Mouse (Mus musculus) testis, adult 2 months (tissue): Measurements from ENCODE around the gene Map3k20. TPM values are rescaled to one million over a fixed set of nuclear protein-coding genes. Genes with fewer than 3 reads are reported as not detected.

ENCODE experiments used
- H3K27ac ChIP-seq: fragments of 200-500 bp; 2 replicates; pipeline ENCODE4 v1.5.1; 2012; ENCODE audit warnings: low read depth, low read length; ENCODE audit not compliant: control insufficient read depth, insufficient read depth
- H3K27me3 ChIP-seq: fragments of 200-500 bp; 2 replicates; pipeline ENCODE4 v1.6.1; 2012; ENCODE audit warnings: mild to moderate bottlenecking, low read length, moderate library complexity; ENCODE audit not compliant: control insufficient read depth, insufficient read depth
- H3K36me3 ChIP-seq: fragments of 200-500 bp; 2 replicates; pipeline ENCODE4 v1.6.1; 2012; ENCODE audit warnings: mild to moderate bottlenecking, low read length; ENCODE audit not compliant: control insufficient read depth, insufficient read depth
- H3K4me1 ChIP-seq: fragments of 200-500 bp; 2 replicates; pipeline ENCODE4 v1.6.1; 2012; ENCODE audit warnings: low read length; ENCODE audit not compliant: control insufficient read depth, insufficient read depth
- H3K4me3 ChIP-seq: fragments of 200-500 bp; 2 replicates; pipeline ENCODE4 v1.5.1; 2012; ENCODE audit warnings: low read depth, mild to moderate bottlenecking, low read length, moderate library complexity, mixed read lengths; ENCODE audit not compliant: control insufficient read depth
- CTCF ChIP-seq: fragments of 200-500 bp; IDR thresholded peaks from 2 replicates; pipeline ENCODE4 v1.5.1; 2012; ENCODE audit warnings: low read depth, mild to moderate bottlenecking, inconsistent platforms, low read length, moderate library complexity; ENCODE audit not compliant: control insufficient read depth, insufficient read depth, insufficient replicate concordance
- POLR2A ChIP-seq: fragments of 200-500 bp; IDR thresholded peaks from 2 replicates; pipeline ENCODE4 v1.6.1; 2012; ENCODE audit warnings: low read depth, mild to moderate bottlenecking, inconsistent platforms, low read length, moderate library complexity; ENCODE audit not compliant: control insufficient read depth
- polyA plus RNA-seq: library from polyadenylated mRNA; depleted of rRNA; stranded (reverse); fragments of >200 nt; gene quantifications from 2 replicates; pipeline ENCODE4 v1.2.3, GENCODE M21; 2012

The Map3k20 gene
- polyA plus RNA-seq, 1 experiment, result 2.8 TPM

DNA sequence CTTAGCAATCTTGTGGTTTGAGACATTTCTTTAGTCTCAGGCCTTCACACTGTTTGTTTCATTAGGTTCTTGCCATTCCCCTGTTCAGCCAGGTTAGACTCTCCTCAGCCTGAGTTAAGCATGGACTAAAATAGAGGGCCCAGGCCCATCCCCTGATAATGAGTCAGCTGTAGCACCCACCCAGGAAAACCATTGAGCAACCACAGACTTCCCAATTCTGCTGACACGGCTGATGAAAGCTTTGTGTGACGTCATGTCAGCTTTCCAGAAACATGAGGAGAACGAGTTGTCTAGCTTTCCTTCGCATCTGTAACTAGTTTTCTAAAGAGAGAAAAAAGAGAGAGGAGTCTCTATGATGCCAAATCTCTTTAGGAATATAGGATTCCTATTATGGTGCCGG is 65.9 kb downstream of the Map3k20 start:
- H3K36me3 ChIP-seq, result no peaks in the 10 kb centered on the region
- H3K27me3 ChIP-seq, result no peaks in the 10 kb centered on the region
- TF ChIP-seq CTCF, result no peak
- no peak for TF ChIP-seq POLR2A
- H3K4me1 ChIP-seq, result no peaks in the 10 kb centered on the region
- H3K4me3 ChIP-seq, result no peak overlapping the region
- H3K27ac ChIP-seq, result no peak overlapping the region

DNA sequence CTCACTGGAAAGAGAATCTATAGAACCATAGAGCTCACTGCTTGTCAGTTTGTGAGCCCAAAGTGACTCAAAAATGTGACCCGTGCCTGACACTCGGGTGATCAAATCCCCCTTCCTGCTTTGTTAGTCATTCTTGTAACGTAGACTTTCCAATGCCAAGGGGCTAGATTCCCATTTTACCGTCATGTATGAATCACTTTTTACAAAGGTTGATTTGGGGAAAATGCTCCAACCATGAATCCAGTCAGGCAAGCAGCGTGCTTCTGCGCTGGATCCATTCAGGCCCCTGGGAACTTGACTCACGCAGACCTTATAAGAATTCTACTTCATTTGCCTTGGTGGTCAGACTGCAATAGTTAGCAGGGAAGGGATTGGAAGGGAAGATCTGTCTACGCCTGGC is 66.3 kb downstream of the Map3k20 start:
- TF ChIP-seq POLR2A, result no peak
- no peak for TF ChIP-seq CTCF
- Histone ChIP-seq H3K27ac (no peak overlapping the region), H3K36me3 (no peaks in the 10 kb centered on the region)

DNA sequence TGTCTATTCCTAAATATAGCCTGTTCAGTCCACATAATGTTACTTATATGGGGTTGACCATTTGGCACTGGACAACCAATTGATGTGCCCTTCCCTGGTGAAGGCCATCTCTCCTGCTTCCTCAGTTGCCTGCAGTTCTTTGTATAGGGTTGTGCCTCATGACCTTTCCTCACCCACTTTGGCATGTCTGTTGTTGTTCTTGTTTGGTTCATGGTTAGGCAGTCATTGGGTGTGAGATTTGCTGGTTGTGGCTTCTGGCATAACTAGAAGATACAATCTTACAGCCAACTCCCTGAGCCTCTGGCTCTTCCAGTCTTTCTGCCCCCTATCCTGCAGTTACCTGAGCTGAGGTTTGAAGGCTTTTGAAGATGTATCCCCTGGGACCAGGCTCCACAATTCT is 67.3 kb downstream of the Map3k20 start:
- no peaks in the 10 kb centered on the region for H3K4me1 ChIP-seq
- TF ChIP-seq CTCF (no peak), POLR2A (no peak)
- H3K4me3 ChIP-seq, result no peak overlapping the region
- no peaks in the 10 kb centered on the region for H3K36me3 ChIP-seq
- H3K27me3 ChIP-seq, result no peaks in the 10 kb centered on the region
- H3K27ac ChIP-seq, result no peak overlapping the region

More for the DNA sequence above, 66.3 kb downstream of the Map3k20 start:
- H3K4me3 ChIP-seq, result no peak overlapping the region
- no peaks in the 10 kb centered on the region for H3K4me1 ChIP-seq
- H3K27me3 ChIP-seq, result no peaks in the 10 kb centered on the region

DNA sequence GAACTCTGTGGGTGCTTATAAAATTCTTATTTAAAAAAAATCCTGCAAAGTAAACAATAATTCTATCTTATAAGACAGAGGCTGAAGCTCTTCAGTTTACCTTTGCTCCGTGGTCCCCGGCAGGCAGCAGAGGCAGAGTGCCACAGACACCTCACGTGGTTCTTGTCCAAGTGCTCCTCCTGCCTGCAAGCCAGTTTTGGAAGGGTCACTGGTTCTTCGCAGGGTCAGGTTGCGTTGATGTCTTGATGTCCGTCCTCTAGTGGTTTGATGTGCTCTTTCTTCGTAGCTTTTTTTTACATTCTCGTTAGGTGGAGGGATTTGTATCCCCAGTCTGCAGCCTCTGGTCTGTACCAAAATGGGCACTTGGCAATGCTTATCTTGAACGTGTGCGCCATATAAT is 71.0 kb downstream of the Map3k20 start:
- Histone ChIP-seq H3K27me3 (no peaks in the 10 kb centered on the region), H3K36me3 (no peaks in the 10 kb centered on the region), H3K4me3 (no peak overlapping the region), H3K27ac (no peak overlapping the region), H3K4me1 (no peaks in the 10 kb centered on the region)
- TF ChIP-seq POLR2A (no peak), CTCF (no peak)

DNA sequence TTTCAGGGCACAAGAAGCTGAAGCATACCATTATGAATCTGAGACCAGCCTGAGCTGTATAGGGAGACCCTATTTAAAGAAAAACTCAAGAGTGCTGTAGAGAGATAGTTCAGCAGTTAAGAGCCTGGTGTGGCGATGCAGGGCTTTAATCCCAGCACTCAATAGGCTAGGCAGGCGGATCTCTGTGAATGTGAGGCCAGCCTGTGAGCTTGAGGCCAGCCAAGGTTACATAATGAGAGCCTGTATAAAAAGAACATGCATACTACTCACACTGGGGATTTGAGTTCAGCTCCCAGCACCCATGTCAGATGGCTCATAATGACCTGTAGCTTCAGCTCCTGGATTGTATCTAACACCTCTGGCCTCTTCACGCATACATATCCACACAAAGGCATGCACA is 76.1 kb downstream of the Map3k20 start:
- H3K4me3 ChIP-seq, result no peak overlapping the region
- no peaks in the 10 kb centered on the region for H3K27me3 ChIP-seq
- no peak overlapping the region for H3K27ac ChIP-seq
- no peak for TF ChIP-seq POLR2A
- TF ChIP-seq CTCF, result no peak
- H3K36me3 ChIP-seq, result no peaks in the 10 kb centered on the region
- no peaks in the 10 kb centered on the region for H3K4me1 ChIP-seq

DNA sequence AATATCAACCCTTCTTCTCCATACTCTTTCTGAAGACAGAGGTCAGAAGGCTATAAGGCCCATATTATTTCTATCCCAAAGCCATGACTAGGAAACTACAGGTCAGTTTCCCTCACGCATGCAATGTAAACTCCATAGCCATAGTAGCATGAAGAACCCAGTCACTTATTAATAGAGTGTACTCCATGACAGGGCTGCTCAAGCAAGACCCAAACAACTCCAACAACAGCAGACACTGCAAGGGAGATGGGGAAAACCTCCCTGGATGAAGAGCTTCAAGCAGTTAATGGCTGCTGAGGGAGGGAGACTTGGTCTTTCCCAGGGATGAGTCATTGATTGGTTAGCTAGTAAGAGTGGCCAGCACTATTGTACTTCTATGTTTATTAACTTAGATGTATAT is 78.0 kb downstream of the Map3k20 start:
- Histone ChIP-seq H3K27ac (no peak overlapping the region), H3K27me3 (no peaks in the 10 kb centered on the region), H3K4me1 (no peaks in the 10 kb centered on the region), H3K36me3 (no peaks in the 10 kb centered on the region), H3K4me3 (no peak overlapping the region)
- TF ChIP-seq POLR2A (no peak), CTCF (no peak)

DNA sequence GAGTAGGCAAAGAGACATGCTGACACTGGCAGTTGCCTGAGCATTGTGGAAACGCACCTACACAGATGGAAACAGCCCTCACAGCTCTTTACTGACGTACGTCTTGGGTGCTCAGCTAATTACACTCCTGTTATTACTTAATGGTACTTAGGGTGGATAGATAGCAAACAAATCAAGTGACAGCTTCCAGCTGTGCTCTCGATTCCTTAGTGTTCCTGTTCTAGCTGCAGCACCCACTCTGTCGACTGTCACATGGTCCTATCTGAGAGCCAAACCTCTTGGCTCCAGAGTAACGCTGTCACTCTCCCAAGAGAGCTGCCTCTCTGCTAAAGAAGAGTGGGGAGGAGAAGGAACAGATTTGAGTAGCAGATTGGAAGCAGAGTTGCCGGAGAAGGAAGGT is 80.5 kb downstream of the Map3k20 start:
- Histone ChIP-seq H3K27me3 (no peaks in the 10 kb centered on the region), H3K4me3 (no peak overlapping the region), H3K27ac (no peak overlapping the region), H3K36me3 (no peaks in the 10 kb centered on the region), H3K4me1 (no peaks in the 10 kb centered on the region)
- no peak for TF ChIP-seq POLR2A
- TF ChIP-seq CTCF, result no peak

DNA sequence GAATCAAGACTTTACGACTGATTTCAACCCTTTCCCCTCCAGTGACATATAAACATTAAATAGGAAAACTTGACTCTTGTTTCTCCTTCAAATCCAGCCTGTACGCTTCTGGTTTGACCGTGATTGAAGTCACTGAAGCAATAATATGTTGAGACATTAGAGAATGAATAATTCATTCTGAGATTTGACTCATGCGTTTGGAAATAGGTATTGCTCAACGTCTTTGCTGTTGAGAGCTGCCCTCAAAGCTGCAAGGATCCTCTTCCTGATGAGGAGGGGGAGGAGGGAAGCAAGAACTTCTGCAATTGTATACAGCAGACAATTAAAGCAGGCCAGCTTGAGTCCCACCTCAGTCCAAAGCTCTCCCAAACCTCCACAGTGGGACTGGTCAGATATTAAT is 81.1 kb downstream of the Map3k20 start:
- H3K27ac ChIP-seq, result no peak overlapping the region
- H3K27me3 ChIP-seq, result no peaks in the 10 kb centered on the region
- H3K36me3 ChIP-seq, result no peaks in the 10 kb centered on the region
- no peaks in the 10 kb centered on the region for H3K4me1 ChIP-seq
- no peak overlapping the region for H3K4me3 ChIP-seq
- TF ChIP-seq CTCF, result no peak
- TF ChIP-seq POLR2A, result no peak
